Mouse (Mus musculus): ENCODE measurements around the gene Bricd5. TPM values are rescaled to one million over a fixed set of nuclear protein-coding genes. Genes with fewer than 3 reads are reported as not detected.

Gene Bricd5
- polyA plus RNA-seq, 1 experiment from 2014 or later = 1.6 TPM

DNA sequence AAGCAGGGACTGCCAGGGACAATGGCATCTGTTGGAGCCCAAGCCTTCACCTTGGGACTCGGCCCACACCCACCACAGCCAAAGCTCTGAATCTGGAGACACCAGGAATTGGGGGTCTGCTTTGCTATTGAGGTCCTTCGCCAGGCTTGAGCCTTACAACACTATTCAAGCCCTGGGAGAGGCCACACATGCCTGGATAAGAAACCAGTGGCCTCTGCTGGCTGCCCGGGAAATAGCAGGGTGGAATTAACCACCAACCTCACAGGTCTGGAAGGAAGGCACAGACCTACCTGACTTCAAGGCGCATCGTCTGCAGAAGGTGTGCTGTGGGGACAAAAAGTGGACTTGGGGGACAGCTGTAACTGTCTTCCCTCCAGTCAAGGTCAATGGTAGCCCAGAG, 39.9 kb downstream of the Bricd5 start:
- ATAC-seq (replicated peaks; ENCODE audit: low FRiP score, low read depth) (peak; percentile 44), DNase-seq (ENCODE audit: low spot score) (peak; percentile 73)
- H3K36me3 ChIP-seq (ENCODE audit: insufficient read depth, low read length) = peaks cover 62% of the 10 kb centered on the region
- 52% methylated on average over 5 of the region's 5 CpGs for WGBS
- no peak overlapping the region for H3K4me3 ChIP-seq (replicated peaks; ENCODE audit: low read depth, low read length)
- H3K9me3 ChIP-seq (replicated peaks; ENCODE audit: low read length) = no peaks in the 10 kb centered on the region
- H3K4me1 ChIP-seq (replicated peaks; ENCODE audit: insufficient read depth, low read length) = no peaks in the 10 kb centered on the region
- no peak overlapping the region for H3K27ac ChIP-seq
- peak; percentile 78 for TF ChIP-seq CTCF (IDR thresholded peaks at IDR 0.05; ENCODE audit: low read depth)
- H3K9ac ChIP-seq (ENCODE audit: low read depth, low read length) = peak overlapping the region; percentile 19; the same call in 1 of the 2 replicates
- H3K4me2 ChIP-seq (ENCODE audit: low read length) = peak overlapping the region; percentile 26; the same call in 1 of the 2 replicates
- no peaks in the 10 kb centered on the region for H3K27me3 ChIP-seq (ENCODE audit: insufficient read depth, low read length)

DNA sequence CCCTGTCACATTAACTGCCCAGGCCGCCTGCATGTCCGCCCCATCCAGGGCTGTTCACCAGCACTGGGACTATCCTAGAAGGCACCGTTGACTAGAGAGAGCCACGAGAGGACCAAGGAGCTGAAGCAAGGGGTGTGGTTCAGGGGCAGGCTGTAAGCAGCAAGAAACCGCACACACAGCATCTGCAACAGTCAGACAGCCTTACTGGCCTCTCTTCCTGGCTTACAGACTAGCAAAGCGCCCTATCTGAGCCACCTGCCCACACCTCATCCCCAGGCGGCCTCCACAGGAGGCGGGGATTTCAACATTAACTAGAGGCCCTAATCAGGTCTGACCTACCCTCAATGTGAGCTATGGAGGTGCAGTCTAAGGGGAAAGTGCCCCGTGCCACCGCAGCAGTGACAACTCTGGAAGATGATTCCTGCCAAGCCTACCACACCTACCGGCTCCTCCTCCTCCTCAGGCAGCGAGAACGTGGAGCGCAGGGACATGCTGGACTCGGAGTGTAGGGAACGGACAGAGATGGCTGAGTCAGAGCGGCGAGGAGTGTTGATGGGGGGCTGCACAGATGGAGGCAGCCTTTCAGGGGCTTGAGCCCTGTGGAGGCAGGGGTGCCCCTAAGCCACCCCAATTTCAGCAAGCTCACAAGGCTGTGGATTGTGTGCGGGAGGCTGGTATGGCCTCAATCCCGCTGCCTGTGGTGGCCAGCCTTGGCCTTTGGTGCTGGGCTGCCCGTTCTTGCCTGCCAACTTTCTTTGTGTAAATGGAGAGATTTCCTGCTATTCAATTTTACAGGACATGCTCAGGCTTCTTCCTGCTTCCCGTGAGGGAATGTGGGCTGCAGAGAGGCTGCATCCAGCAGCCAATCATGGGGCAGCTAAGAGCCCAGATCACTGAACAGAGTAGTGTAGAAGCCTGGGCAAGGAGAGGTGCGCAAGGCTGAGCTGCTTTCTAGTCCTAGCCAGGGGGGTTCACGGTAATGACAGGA, 40.9 kb downstream of the Bricd5 start:
- TF ChIP-seq CTCF (IDR thresholded peaks at IDR 0.05; ENCODE audit: low read depth) = no peak
- Histone ChIP-seq H3K27me3 (ENCODE audit: insufficient read depth, low read length) (no peaks in the 10 kb centered on the region), H3K4me3 (replicated peaks; ENCODE audit: low read depth, low read length) (no peak overlapping the region), H3K9me3 (replicated peaks; ENCODE audit: low read length) (no peaks in the 10 kb centered on the region), H3K4me2 (ENCODE audit: low read length) (peak overlapping the region; percentile 26), H3K36me3 (ENCODE audit: insufficient read depth, low read length) (peaks cover 58% of the 10 kb centered on the region), H3K4me1 (replicated peaks; ENCODE audit: insufficient read depth, low read length) (no peaks in the 10 kb centered on the region), H3K9ac (ENCODE audit: low read depth, low read length) (no peak overlapping the region), H3K27ac (peak overlapping the region; percentile 37; the same call in 1 of the 2 replicates)
- no peak for DNase-seq (ENCODE audit: low spot score)
- ATAC-seq (replicated peaks; ENCODE audit: low FRiP score, low read depth) = no peak
- 69% methylated on average over 24 of the region's 24 CpGs for WGBS

DNA sequence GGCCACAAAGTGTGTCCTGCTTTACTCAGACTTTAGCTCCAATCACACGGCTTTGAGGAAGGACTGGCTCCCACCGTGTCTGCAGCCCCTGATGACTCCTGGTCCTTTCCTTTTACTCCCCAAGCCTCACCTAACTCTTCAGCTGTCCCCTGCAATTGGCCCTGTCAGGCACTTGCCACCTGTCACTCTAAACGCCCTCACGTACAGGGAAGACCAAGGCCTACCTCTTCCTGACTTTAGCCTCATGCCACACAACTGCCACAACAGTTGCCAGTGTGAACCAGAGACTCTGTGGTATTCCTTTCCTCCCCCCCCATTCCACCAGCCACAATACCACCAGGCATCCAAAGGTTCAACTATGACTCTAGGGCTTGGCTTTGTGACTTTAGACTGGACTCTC, 46.8 kb downstream of the Bricd5 start:
- Histone ChIP-seq H3K4me1 (replicated peaks; ENCODE audit: insufficient read depth, low read length) (no peaks in the 10 kb centered on the region), H3K9ac (ENCODE audit: low read depth, low read length) (no peak overlapping the region), H3K4me3 (replicated peaks; ENCODE audit: low read depth, low read length) (no peak overlapping the region), H3K27ac (no peak overlapping the region), H3K27me3 (ENCODE audit: insufficient read depth, low read length) (no peaks in the 10 kb centered on the region), H3K4me2 (ENCODE audit: low read length) (no peak overlapping the region), H3K9me3 (replicated peaks; ENCODE audit: low read length) (no peaks in the 10 kb centered on the region), H3K36me3 (ENCODE audit: insufficient read depth, low read length) (peaks cover 29% of the 10 kb centered on the region)
- 84% methylated on average over 4 of the region's 4 CpGs for WGBS
- DNase-seq (ENCODE audit: low spot score) (no peak), ATAC-seq (replicated peaks; ENCODE audit: low FRiP score, low read depth) (no peak)
- no peak for TF ChIP-seq CTCF (IDR thresholded peaks at IDR 0.05; ENCODE audit: low read depth)

DNA sequence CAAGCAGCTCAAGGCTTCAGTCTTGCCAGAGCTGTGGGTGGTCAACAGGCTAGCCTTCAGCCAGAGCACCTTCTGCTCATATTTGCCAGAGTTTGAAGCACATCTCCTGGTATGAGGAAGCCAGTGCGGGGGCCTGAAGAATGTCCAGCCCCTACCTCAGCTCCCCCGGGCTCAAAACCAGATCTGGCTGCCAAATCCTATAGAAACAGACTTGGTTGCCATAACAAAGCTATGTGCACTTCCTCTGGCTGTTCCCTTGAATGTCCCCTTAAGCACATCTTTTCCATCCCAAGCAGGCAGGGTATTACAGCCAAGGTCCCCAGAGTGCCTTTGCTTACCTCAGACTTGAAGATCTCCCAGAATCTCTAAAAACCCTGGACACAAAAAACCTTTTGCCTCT, 51.0 kb downstream of the Bricd5 start:
- Histone ChIP-seq H3K4me3 (replicated peaks; ENCODE audit: low read depth, low read length) (no peak overlapping the region), H3K9ac (ENCODE audit: low read depth, low read length) (0 out of 2 replicates have a peak overlapping the region, but pooled peaks have one; percentile 8), H3K27me3 (ENCODE audit: insufficient read depth, low read length) (no peaks in the 10 kb centered on the region), H3K4me2 (ENCODE audit: low read length) (no peak overlapping the region), H3K9me3 (replicated peaks; ENCODE audit: low read length) (no peaks in the 10 kb centered on the region), H3K36me3 (ENCODE audit: insufficient read depth, low read length) (peaks cover 7% of the 10 kb centered on the region; the same call in 1 of the 2 replicates), H3K4me1 (replicated peaks; ENCODE audit: insufficient read depth, low read length) (peaks cover 11% of the 10 kb centered on the region), H3K27ac (no peak overlapping the region)
- no peak for TF ChIP-seq CTCF (IDR thresholded peaks at IDR 0.05; ENCODE audit: low read depth)
- no peak for DNase-seq (ENCODE audit: low spot score)
- ATAC-seq (replicated peaks; ENCODE audit: low FRiP score, low read depth) = no peak
- WGBS = 55% methylated on average over 2 of the region's 2 CpGs

Other genes with a start within 250 kb of the Bricd5 start
- 18.3 and 23.2 TPM in 2 replicates for gene Ccnf, start 222.4 kb upstream of the Bricd5 start, polyA plus RNA-seq (2015; fragmentation: Nextera tagmentation; extraction: Ambion mirVana)
- not detected in 2 replicates for gene Abca17, start 122.8 kb upstream of the Bricd5 start, polyA plus RNA-seq (2015; fragmentation: Nextera tagmentation; extraction: Ambion mirVana)
- gene Abca3, start 121.9 kb upstream of the Bricd5 start, polyA plus RNA-seq (2015; fragmentation: Nextera tagmentation; extraction: Ambion mirVana) = 21.8 TPM in 2 replicates
- gene Rnps1, start 59.3 kb upstream of the Bricd5 start, polyA plus RNA-seq (2015; fragmentation: Nextera tagmentation; extraction: Ambion mirVana) = 191 and 203 TPM in 2 replicates
- gene Eci1, start 47.2 kb upstream of the Bricd5 start, polyA plus RNA-seq (2015; fragmentation: Nextera tagmentation; extraction: Ambion mirVana) = 109 and 136 TPM in 2 replicates
- 3.8 and 4.1 TPM in 2 replicates for gene Dnase1l2, start 30.8 kb upstream of the Bricd5 start, polyA plus RNA-seq (2015; fragmentation: Nextera tagmentation; extraction: Ambion mirVana)
- 9.8 and 12.0 TPM in 2 replicates for gene E4f1, start 3.6 kb upstream of the Bricd5 start, polyA plus RNA-seq (2015; fragmentation: Nextera tagmentation; extraction: Ambion mirVana)
- 61.7 and 64.0 TPM in 2 replicates for gene Pgp, start 3.5 kb upstream of the Bricd5 start, polyA plus RNA-seq (2015; fragmentation: Nextera tagmentation; extraction: Ambion mirVana)
- gene Mlst8, start 5.2 kb downstream of the Bricd5 start, polyA plus RNA-seq (2015; fragmentation: Nextera tagmentation; extraction: Ambion mirVana) = 24.1 and 24.2 TPM in 2 replicates
- gene Caskin1, start 14.7 kb downstream of the Bricd5 start, polyA plus RNA-seq (2015; fragmentation: Nextera tagmentation; extraction: Ambion mirVana) = 0.82 and 1.1 TPM in 2 replicates
- gene Traf7, start 54.1 kb downstream of the Bricd5 start, polyA plus RNA-seq (2015; fragmentation: Nextera tagmentation; extraction: Ambion mirVana) = 59.4 and 67.3 TPM in 2 replicates
- gene Rab26, start 60.3 kb downstream of the Bricd5 start, polyA plus RNA-seq (2015; fragmentation: Nextera tagmentation; extraction: Ambion mirVana) = 3.5 and 3.7 TPM in 2 replicates
- gene Pkd1, start 76.0 kb downstream of the Bricd5 start, polyA plus RNA-seq (2015; fragmentation: Nextera tagmentation; extraction: Ambion mirVana) = 10.6 and 17.7 TPM in 2 replicates
- gene Tsc2, start 158.7 kb downstream of the Bricd5 start, polyA plus RNA-seq (2015; fragmentation: Nextera tagmentation; extraction: Ambion mirVana) = 36.4 and 42.4 TPM in 2 replicates
- 13.4 and 14.9 TPM in 2 replicates for gene Nthl1, start 158.8 kb downstream of the Bricd5 start, polyA plus RNA-seq (2015; fragmentation: Nextera tagmentation; extraction: Ambion mirVana)
- gene Slc9a3r2, start 176.4 kb downstream of the Bricd5 start, polyA plus RNA-seq (2015; fragmentation: Nextera tagmentation; extraction: Ambion mirVana) = 141 and 145 TPM in 2 replicates
- 0.32 and 0.38 TPM in 2 replicates for gene Npw, start 184.6 kb downstream of the Bricd5 start, polyA plus RNA-seq (2015; fragmentation: Nextera tagmentation; extraction: Ambion mirVana)
- 17.5 and 18.1 TPM in 2 replicates for gene Zfp598, start 195.8 kb downstream of the Bricd5 start, polyA plus RNA-seq (2015; fragmentation: Nextera tagmentation; extraction: Ambion mirVana)
- gene Syngr3, start 216.1 kb downstream of the Bricd5 start, polyA plus RNA-seq (2015; fragmentation: Nextera tagmentation; extraction: Ambion mirVana) = 1.4 and 1.7 TPM in 2 replicates
- 43.3 and 47.6 TPM in 2 replicates for gene Gfer, start 222.3 kb downstream of the Bricd5 start, polyA plus RNA-seq (2015; fragmentation: Nextera tagmentation; extraction: Ambion mirVana)
- 2.6 and 2.7 TPM in 2 replicates for gene Noxo1, start 222.3 kb downstream of the Bricd5 start, polyA plus RNA-seq (2015; fragmentation: Nextera tagmentation; extraction: Ambion mirVana)
- 50.5 and 57.3 TPM in 2 replicates for gene Tbl3, start 233.8 kb downstream of the Bricd5 start, polyA plus RNA-seq (2015; fragmentation: Nextera tagmentation; extraction: Ambion mirVana)
- gene Rnf151, start 244.2 kb downstream of the Bricd5 start, polyA plus RNA-seq (2015; fragmentation: Nextera tagmentation; extraction: Ambion mirVana) = not detected in 2 replicates
- gene Rps2, start 244.2 kb downstream of the Bricd5 start, polyA plus RNA-seq (2015; fragmentation: Nextera tagmentation; extraction: Ambion mirVana) = 1,452 and 1,460 TPM in 2 replicates